Mouse (Mus musculus) heart, embryonic 11.5 days (tissue): Measurements from ENCODE around the gene Rfx4. TPM values are rescaled to one million over a fixed set of nuclear protein-coding genes. Genes with fewer than 3 reads are reported as not detected.

ENCODE experiments used
- ATAC-seq: fragments of 200-750 bp; cut with Nextera tagmentation; replicated peaks from 2 replicates; pipeline ENCODE4 v1.8.0; 2017; ENCODE audit warnings: moderate library complexity; ENCODE audit not compliant: insufficient number of reproducible peaks, low FRiP score, low TSS enrichment
- H3K27ac ChIP-seq: fragments of 300-500 bp; sonication (generic); 2 replicates; pipeline ENCODE4 v1.5.1; 2014; ENCODE audit warnings: mild to moderate bottlenecking, low read depth, low read length
- H3K27me3 ChIP-seq: fragments of 300-500 bp; sonication (generic); 2 replicates; pipeline ENCODE4 v1.6.1; 2014; ENCODE audit warnings: mild to moderate bottlenecking, low read length, mixed read lengths; ENCODE audit not compliant: control insufficient read depth, insufficient read depth
- H3K36me3 ChIP-seq: fragments of 300-500 bp; sonication (generic); 2 replicates; pipeline ENCODE4 v1.6.1; 2014; ENCODE audit warnings: mild to moderate bottlenecking, low read length, moderate library complexity, mixed read lengths; ENCODE audit not compliant: control insufficient read depth, insufficient read depth
- H3K4me1 ChIP-seq: fragments of 300-500 bp; sonication (generic); 2 replicates; pipeline ENCODE4 v1.6.1; 2014; ENCODE audit warnings: low read length; ENCODE audit not compliant: control insufficient read depth, insufficient read depth
- H3K4me2 ChIP-seq: fragments of 300-500 bp; sonication (generic); 2 replicates; pipeline ENCODE4 v1.6.1; 2014; ENCODE audit warnings: mild to moderate bottlenecking, moderate library complexity
- H3K4me3 ChIP-seq: fragments of 300-500 bp; sonication (generic); 2 replicates; pipeline ENCODE4 v1.5.1; 2014; ENCODE audit warnings: low read depth, low read length
- H3K9ac ChIP-seq: fragments of 300-500 bp; sonication (generic); 2 replicates; pipeline ENCODE4 v1.6.1; 2014; ENCODE audit warnings: mild to moderate bottlenecking, low read depth, low read length, moderate library complexity
- H3K9me3 ChIP-seq: fragments of 300-500 bp; sonication (generic); replicated peaks from 2 replicates; pipeline ENCODE4 v1.6.1; 2016; ENCODE audit warnings: low read length; ENCODE audit not compliant: control insufficient read depth
- WGBS: fragments of 180-500 bp; shearing (Covaris S2); extraction: QIAGEN DNeasy Blood & Tissue Kit; methylation state at CpG from one replicate; pipeline ENCODE4 v1.1.7; 2014; ENCODE audit not compliant: insufficient replicate concordance; 5-methylcytosine and 5-hydroxymethylcytosine counted together
- polyA plus RNA-seq: library from polyadenylated mRNA; unstranded; fragments of >200 nt; fragmentation: Nextera tagmentation; extraction: Ambion mirVana; gene quantifications from 2 replicates; pipeline ENCODE4 v1.2.1, GENCODE M21; 2014

Rfx4 gene
- polyA plus RNA-seq, 1 experiment from 2014 or later: not detected

- H3K9me3 ChIP-seq: no peaks in the 10 kb centered on the region
- H3K4me3 ChIP-seq: no peak overlapping the region
- 81% methylated on average over 3 of the region's 3 CpGs for WGBS
- H3K4me1 ChIP-seq: peaks cover 7% of the 10 kb centered on the region
- no peak for ATAC-seq
- H3K36me3 ChIP-seq: no peaks in the 10 kb centered on the region
- H3K4me2 ChIP-seq: no peak overlapping the region
- H3K27me3 ChIP-seq: no peaks in the 10 kb centered on the region
- no peak overlapping the region for H3K9ac ChIP-seq
- no peak overlapping the region for H3K27ac ChIP-seq
These were observed 152.6 kb downstream of the Rfx4 start for GRCm38 (mm10) chr10:84908471-84908870.

GRCm38 (mm10) chr10:84909021-84909801 is 153.3 kb downstream of the Rfx4 start:
- Histone ChIP-seq H3K27ac (no peak overlapping the region), H3K4me3 (no peak overlapping the region), H3K4me2 (peak overlapping the region; percentile 22), H3K9me3 (no peaks in the 10 kb centered on the region), H3K36me3 (no peaks in the 10 kb centered on the region), H3K27me3 (no peaks in the 10 kb centered on the region), H3K9ac (no peak overlapping the region), H3K4me1 (no peaks in the 10 kb centered on the region; the same call in 1 of the 2 replicates)
- WGBS: 71% methylated on average over 17 of the region's 17 CpGs
- ATAC-seq: no peak

- H3K4me2 ChIP-seq: no peak overlapping the region
- H3K4me1 ChIP-seq: no peaks in the 10 kb centered on the region
- H3K9me3 ChIP-seq: no peaks in the 10 kb centered on the region
- no peaks in the 10 kb centered on the region for H3K36me3 ChIP-seq
- H3K27ac ChIP-seq: no peak overlapping the region
- no peak overlapping the region for H3K9ac ChIP-seq
- H3K27me3 ChIP-seq: no peaks in the 10 kb centered on the region
- H3K4me3 ChIP-seq: no peak overlapping the region
- ATAC-seq: no peak
- WGBS: 45% methylated on average over 7 of the region's 7 CpGs
These were observed 154.3 kb downstream of the Rfx4 start for GRCm38 (mm10) chr10:84910194-84910593.

GRCm38 (mm10) chr10:84910758-84911384 is 155.0 kb downstream of the Rfx4 start:
- no peak overlapping the region for H3K4me2 ChIP-seq
- H3K9ac ChIP-seq: no peak overlapping the region
- H3K27me3 ChIP-seq: no peaks in the 10 kb centered on the region
- no peaks in the 10 kb centered on the region for H3K36me3 ChIP-seq
- no peak for ATAC-seq
- no peak overlapping the region for H3K27ac ChIP-seq
- no peaks in the 10 kb centered on the region for H3K9me3 ChIP-seq
- no peaks in the 10 kb centered on the region for H3K4me1 ChIP-seq
- WGBS: 67% methylated on average over 1 of the region's 1 CpGs
- no peak overlapping the region for H3K4me3 ChIP-seq

- Histone ChIP-seq H3K36me3 (no peaks in the 10 kb centered on the region), H3K27me3 (no peaks in the 10 kb centered on the region), H3K4me2 (no peak overlapping the region), H3K9me3 (no peaks in the 10 kb centered on the region), H3K9ac (no peak overlapping the region), H3K4me1 (peaks cover 2% of the 10 kb centered on the region; the same call in 1 of the 2 replicates), H3K27ac (no peak overlapping the region), H3K4me3 (no peak overlapping the region)
- WGBS: 53% methylated on average over 1 of the region's 1 CpGs
- ATAC-seq: no peak
These were observed 157.3 kb downstream of the Rfx4 start for GRCm38 (mm10) chr10:84913148-84913547.

GRCm38 (mm10) chr10:84915476-84915875 is 159.6 kb downstream of the Rfx4 start:
- H3K4me1 ChIP-seq: peaks cover 8% of the 10 kb centered on the region
- H3K27ac ChIP-seq: no peak overlapping the region
- H3K27me3 ChIP-seq: no peaks in the 10 kb centered on the region
- no peak for ATAC-seq
- H3K36me3 ChIP-seq: no peaks in the 10 kb centered on the region
- no peak overlapping the region for H3K4me2 ChIP-seq
- H3K9me3 ChIP-seq: no peaks in the 10 kb centered on the region
- WGBS: 85% methylated on average over 6 of the region's 6 CpGs
- H3K9ac ChIP-seq: no peak overlapping the region
- H3K4me3 ChIP-seq: no peak overlapping the region

- 1% methylated on average over 50 of the region's 51 CpGs for WGBS
- Histone ChIP-seq H3K36me3 (no peaks in the 10 kb centered on the region), H3K9ac (peak within 1 kb of the TSS; percentile 83), H3K4me2 (peak within 1 kb of the TSS; percentile 87), H3K27me3 (no peaks in the 10 kb centered on the region), H3K9me3 (no peaks in the 10 kb centered on the region), H3K4me1 (peaks cover 8% of the 10 kb centered on the region), H3K4me3 (peak within 1 kb of the TSS; percentile 88), H3K27ac (peak within 1 kb of the TSS; percentile 95)
- ATAC-seq: peak; percentile 96
These were observed 161.2 kb downstream of the Rfx4 start, which contains the start of gene Ric8b for GRCm38 (mm10) chr10:84916810-84917730. Ric8b (plus strand) TSS chr10:84917616.

- Histone ChIP-seq H3K36me3 (no peaks in the 10 kb centered on the region), H3K9me3 (no peaks in the 10 kb centered on the region), H3K27me3 (no peaks in the 10 kb centered on the region), H3K27ac (peak overlapping the region; percentile 95), H3K4me3 (peak overlapping the region; percentile 88), H3K9ac (peak overlapping the region; percentile 83), H3K4me2 (peak overlapping the region; percentile 87), H3K4me1 (peaks cover 8% of the 10 kb centered on the region)
- 0 out of 2 replicates have a peak, but pooled peaks have one; percentile 25 for ATAC-seq
- under 1% methylated on average over 22 of the region's 27 CpGs for WGBS
These were observed 161.9 kb downstream of the Rfx4 start for GRCm38 (mm10) chr10:84917731-84918095.
